Mouse (Mus musculus): Measurements from ENCODE around the gene Tbxas1. TPM values are rescaled to one million over a fixed set of nuclear protein-coding genes. Genes with fewer than 3 reads are reported as not detected.

The Tbxas1 gene
- polyA plus RNA-seq, 1 experiment from 2014 or later, result 1.1 TPM

DNA sequence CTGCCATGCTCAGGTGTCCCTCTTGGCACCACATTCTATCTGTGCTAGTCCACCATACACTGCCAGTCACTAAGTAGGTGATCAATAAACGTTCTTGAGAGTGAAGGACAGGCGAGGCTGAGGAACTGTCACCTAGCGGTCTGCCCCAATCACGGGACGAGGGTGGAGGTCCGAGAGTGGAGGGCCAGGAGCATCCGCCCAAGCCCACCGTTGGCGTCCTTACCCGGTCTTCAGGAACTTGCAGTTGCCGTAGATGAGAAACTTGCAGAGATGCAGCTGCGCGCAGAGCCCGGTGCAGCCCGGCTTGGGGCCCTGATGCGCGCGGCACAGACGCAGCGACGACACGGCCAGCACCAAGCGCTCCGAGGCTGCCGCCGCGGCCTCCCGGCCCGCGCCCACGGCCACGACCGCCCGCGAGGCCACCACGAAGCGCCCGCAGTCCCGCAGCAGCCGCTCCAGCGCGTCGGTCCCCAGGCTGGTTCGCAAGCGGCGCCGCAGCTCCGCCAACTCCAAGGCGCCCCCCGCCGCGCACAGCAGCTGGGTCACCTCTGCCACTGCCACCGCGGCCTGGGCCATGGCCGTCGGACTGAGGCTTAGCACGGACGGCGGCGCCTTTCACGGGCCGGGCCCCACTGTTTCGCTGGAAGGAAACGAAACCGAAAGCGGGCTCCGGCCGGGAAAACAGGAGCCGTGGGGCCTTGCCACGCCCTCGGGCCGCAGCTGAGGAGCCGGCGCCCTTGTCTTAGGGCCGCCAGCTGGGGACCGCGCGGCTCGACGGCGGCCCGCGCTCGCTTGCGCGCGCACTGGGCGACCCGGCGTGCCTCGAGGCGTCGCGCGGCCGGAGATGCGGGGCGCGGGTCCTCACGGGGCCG, 242.6 kb downstream of the Tbxas1 start, which contains the start of gene Parp12:
Gene Parp12, minus strand, starts transcription at position 766 of the 872 bp plus-strand sequence.
- H3K4me3 ChIP-seq, result peak within 1 kb of the TSS; percentile 69
- 4% methylated on average over 97 of the region's 101 CpGs for WGBS
- H3K27ac ChIP-seq, result peak within 1 kb of the TSS; percentile 86
- H3K36me3 ChIP-seq, result no peaks in the 10 kb centered on the region
- peaks cover 11% of the 10 kb centered on the region for H3K4me1 ChIP-seq
- H3K9me3 ChIP-seq (replicated peaks), result no peaks in the 10 kb centered on the region; the same call in 1 of the 2 replicates
- DNase-seq (ENCODE audit: low spot score), result peak; percentile 74
- peaks cover 63% of the 10 kb centered on the region for H3K27me3 ChIP-seq (ENCODE audit: low read depth, poor library complexity, severe bottlenecking)

GRCm38 (mm10) chr6:39118456-39118881, 243.3 kb downstream of the Tbxas1 start:
- H3K9me3 ChIP-seq (replicated peaks), result no peaks in the 10 kb centered on the region; the same call in 1 of the 2 replicates
- H3K4me1 ChIP-seq, result peaks cover 11% of the 10 kb centered on the region
- peaks cover 63% of the 10 kb centered on the region for H3K27me3 ChIP-seq (ENCODE audit: low read depth, poor library complexity, severe bottlenecking)
- H3K27ac ChIP-seq, result peak overlapping the region; percentile 86
- 10% methylated on average over 49 of the region's 49 CpGs for WGBS
- peak overlapping the region; percentile 69 for H3K4me3 ChIP-seq
- no peak for DNase-seq (ENCODE audit: low spot score)
- no peaks in the 10 kb centered on the region for H3K36me3 ChIP-seq

DNA sequence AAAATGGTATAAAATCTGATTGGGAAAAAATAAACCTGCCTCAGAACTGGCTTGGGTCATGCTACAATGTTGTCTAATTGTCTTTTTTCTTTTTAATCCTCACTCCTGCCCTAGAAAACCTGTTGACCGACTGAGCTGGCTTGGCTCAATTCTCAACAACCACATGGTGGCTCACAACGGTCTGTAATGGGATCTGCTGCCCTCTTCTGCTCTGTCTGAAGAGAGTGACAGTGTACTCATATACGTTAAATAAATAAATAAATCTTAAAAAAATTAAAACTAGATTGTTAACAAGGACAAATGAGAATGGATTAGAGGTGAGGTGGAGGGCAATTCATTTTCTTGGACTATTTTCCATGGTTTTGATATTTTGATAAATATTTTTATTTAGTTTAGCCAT, 245.5 kb downstream of the Tbxas1 start:
- DNase-seq (ENCODE audit: low spot score), result no peak
- Histone ChIP-seq H3K27me3 (ENCODE audit: low read depth, poor library complexity, severe bottlenecking) (peaks cover 50% of the 10 kb centered on the region), H3K9me3 (replicated peaks) (no peaks in the 10 kb centered on the region; the same call in 1 of the 2 replicates), H3K4me1 (peaks cover 11% of the 10 kb centered on the region), H3K36me3 (no peaks in the 10 kb centered on the region), H3K4me3 (no peak overlapping the region), H3K27ac (no peak overlapping the region)
- 81% methylated on average over 3 of the region's 3 CpGs for WGBS

DNA sequence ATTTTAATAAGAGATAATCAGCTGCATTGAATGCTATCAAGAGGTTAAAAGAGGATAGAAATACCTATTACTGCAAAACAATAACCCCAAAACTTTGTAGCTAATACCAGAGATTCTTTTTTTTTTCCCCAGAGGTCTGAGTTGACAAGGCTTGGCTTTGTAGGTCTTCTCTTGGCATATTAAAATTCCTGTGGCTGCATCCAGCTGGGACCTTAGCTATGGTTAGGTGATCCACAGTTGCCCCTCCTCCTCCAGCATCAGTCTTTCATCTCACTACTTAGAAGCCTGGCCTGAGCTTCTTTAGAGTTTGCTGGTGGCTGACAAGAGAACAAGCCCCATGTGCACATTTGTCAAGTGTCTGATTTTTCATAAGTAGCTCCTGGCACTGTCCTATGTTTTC, 249.5 kb downstream of the Tbxas1 start:
- no peaks in the 10 kb centered on the region for H3K4me1 ChIP-seq
- no peak overlapping the region for H3K27ac ChIP-seq
- no peak overlapping the region for H3K4me3 ChIP-seq
- DNase-seq (ENCODE audit: low spot score), result no peak
- H3K36me3 ChIP-seq, result no peaks in the 10 kb centered on the region
- peaks cover 9% of the 10 kb centered on the region for H3K27me3 ChIP-seq (ENCODE audit: low read depth, poor library complexity, severe bottlenecking)
- no peaks in the 10 kb centered on the region; the same call in 1 of the 2 replicates for H3K9me3 ChIP-seq (replicated peaks)

DNA sequence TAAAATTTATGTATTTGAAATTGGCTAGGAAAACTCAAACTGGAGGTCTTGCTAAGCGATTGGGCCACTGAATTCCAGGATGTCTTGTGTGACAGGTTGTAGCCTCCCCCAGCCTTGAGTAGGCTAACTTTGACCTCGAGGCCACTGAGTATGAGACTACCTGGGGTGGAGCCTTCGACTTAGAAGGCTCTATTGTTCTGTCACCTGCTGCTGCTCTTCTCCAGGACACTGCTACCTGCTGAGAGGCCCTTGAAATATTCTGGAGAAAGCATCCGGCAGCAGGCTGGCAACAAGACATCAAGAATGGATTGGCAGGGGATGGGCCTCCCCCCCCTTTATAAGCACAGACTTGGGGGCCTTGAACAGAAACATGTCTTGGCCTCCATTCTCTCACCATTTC, 256.3 kb downstream of the Tbxas1 start:
- 49% methylated on average over 4 of the region's 4 CpGs for WGBS
- Histone ChIP-seq H3K36me3 (peaks cover 26% of the 10 kb centered on the region), H3K4me3 (no peak overlapping the region), H3K4me1 (no peaks in the 10 kb centered on the region), H3K27me3 (ENCODE audit: low read depth, poor library complexity, severe bottlenecking) (no peaks in the 10 kb centered on the region), H3K27ac (no peak overlapping the region), H3K9me3 (replicated peaks) (no peaks in the 10 kb centered on the region; the same call in 1 of the 2 replicates)
- no peak for DNase-seq (ENCODE audit: low spot score)

- no peaks in the 10 kb centered on the region for H3K9me3 ChIP-seq (replicated peaks)
- H3K27me3 ChIP-seq (ENCODE audit: low read depth, poor library complexity, severe bottlenecking), result no peaks in the 10 kb centered on the region
- no peaks in the 10 kb centered on the region for H3K4me1 ChIP-seq
- H3K4me3 ChIP-seq, result no peak overlapping the region
- peaks cover 26% of the 10 kb centered on the region for H3K36me3 ChIP-seq
- WGBS, result 70% methylated on average over 5 of the region's 5 CpGs
- no peak overlapping the region for H3K27ac ChIP-seq
- no peak for DNase-seq (ENCODE audit: low spot score)
Observed at GRCm38 (mm10) chr6:39132556-39132955, 257.4 kb downstream of the Tbxas1 start.

Other genes with a start within 250 kb of the Tbxas1 start
- gene Klrg2, start 238.2 kb upstream of the Tbxas1 start, polyA plus RNA-seq (2016; fragmentation: Nextera tagmentation; extraction: Ambion mirVana), result 0.06 and 0.11 TPM in 2 replicates
- 0.35 and 0.40 TPM in 2 replicates for gene Clec2l, start 212.3 kb upstream of the Tbxas1 start, polyA plus RNA-seq (2016; fragmentation: Nextera tagmentation; extraction: Ambion mirVana)
- 20.6 and 21.8 TPM in 2 replicates for gene Hipk2, start 761 bp downstream of the Tbxas1 start, polyA plus RNA-seq (2016; fragmentation: Nextera tagmentation; extraction: Ambion mirVana)
- 0.97 and 1.6 TPM in 2 replicates for gene Parp12, start 242.9 kb downstream of the Tbxas1 start, polyA plus RNA-seq (2016; fragmentation: Nextera tagmentation; extraction: Ambion mirVana)

Data from limb, embryonic 10.5 days (tissue).